Mouse (Mus musculus) ES-Bruce4 (cell line): ENCODE measurements around the gene BC016579.

Experiments used
- CTCF ChIP-seq: IDR thresholded peaks from one replicate; pipeline ENCODE4 v1.8.1; 2011; ENCODE audit warnings: low read depth, low read length
- EP300 ChIP-seq: IDR thresholded peaks from 2 replicates; pipeline ENCODE4 v1.6.1; 2011; ENCODE audit warnings: low read depth, low read length; ENCODE audit not compliant: insufficient read depth
- POLR2A ChIP-seq: IDR thresholded peaks from one replicate; pipeline ENCODE4 v1.8.1; 2011; ENCODE audit warnings: low read length; ENCODE audit not compliant: insufficient read depth

GRCm38 (mm10) chr16:45659596-45659995, 5.7 kb upstream of the BC016579 start:
- no peak for TF ChIP-seq POLR2A
- no peak for TF ChIP-seq CTCF
- no peak for TF ChIP-seq EP300
